In genomic region chr12:61522148-61522828, GRCm38 (mm10) we compare ENCODE assay signal across 9 mouse cellular contexts. TPM values are rescaled to one million over a fixed set of nuclear protein-coding genes. Genes with fewer than 3 reads are reported as not detected.
DNase-seq lines count a peak whose midpoint lies in the region; ATAC-seq and TF ChIP-seq lines count a peak whose summit lies in the region.
"Had no signal": no experiment of that assay in that cellular context is flagged by ENCODE, and none has a peak within 500 bp of the region (broad histone marks: within the 10 kb centered on the region; RNA-seq: fewer than 3 reads in every experiment).

No protein-coding gene starts in this region.

- WGBS in kidney, embryonic 14.5 days, result 3% methylated on average over 6 of the region's 6 CpGs
- WGBS in embryonic facial prominence, embryonic 11.5 days, result 4% methylated on average over 6 of the region's 6 CpGs
- WGBS in neural tube, embryonic 13.5 days, result 2% methylated on average over 6 of the region's 6 CpGs

- TF ChIP-seq CTCF in left cerebral cortex, adult 2 months (IDR thresholded peaks at IDR 0.05), result no peak

- no peak for DNase-seq in kidney, postnatal 25 days
- peak; percentile 42 for DNase-seq in embryonic facial prominence, embryonic 11.5 days (ENCODE audit: low spot score)
- DNase-seq in left cerebral cortex, adult 2 months (ENCODE audit: extremely low spot score in 1 of 2, low spot score in 2 of 2), result peak; percentile 13 to 24
- no peak for DNase-seq in urinary bladder, adult 2 months (ENCODE audit: low spot score)
- DNase-seq in adrenal gland, adult (ENCODE audit: inconsistent age in 2 of 2, low spot score in 1 of 2), result no peak
- DNase-seq in lung, adult 18-20 months, result no peak

- ATAC-seq in kidney, embryonic 14.5 days (ENCODE audit: low FRiP score, low TSS enrichment), result peak; percentile 10; the same call in 1 of the 2 replicates
- peak; percentile 60 for ATAC-seq in embryonic facial prominence, embryonic 11.5 days (replicated peaks; ENCODE audit: insufficient number of reproducible peaks, low FRiP score, low TSS enrichment, low read depth)
- peak; percentile 56 for ATAC-seq in neural tube, embryonic 13.5 days (ENCODE audit: low read depth)

- H3K9me3 ChIP-seq in kidney, embryonic 14.5 days (ENCODE audit: control insufficient read depth, low read length), result no peaks in the 10 kb centered on the region
- H3K9me3 ChIP-seq in embryonic facial prominence, embryonic 11.5 days (replicated peaks; ENCODE audit: control insufficient read depth, low read length), result no peaks in the 10 kb centered on the region
- H3K9me3 ChIP-seq in neural tube, embryonic 13.5 days, result no peaks in the 10 kb centered on the region

- no peak overlapping the region for H3K27ac ChIP-seq in kidney, embryonic 14.5 days (ENCODE audit: low read depth, low read length)
- H3K27ac ChIP-seq in embryonic facial prominence, embryonic 11.5 days (replicated peaks; ENCODE audit: low read depth, low read length), result no peak overlapping the region
- H3K27ac ChIP-seq in left cerebral cortex, adult 2 months, result peak overlapping the region; percentile 92
- H3K27ac ChIP-seq in neural tube, embryonic 13.5 days (replicated peaks), result peak overlapping the region; percentile 92

- H3K4me2 ChIP-seq in kidney, embryonic 14.5 days (replicated peaks; ENCODE audit: low read depth, low read length), result peak overlapping the region; percentile 77
- peak overlapping the region; percentile 78 for H3K4me2 ChIP-seq in embryonic facial prominence, embryonic 11.5 days (ENCODE audit: low read depth, low read length)
- peak overlapping the region; percentile 76 for H3K4me2 ChIP-seq in neural tube, embryonic 13.5 days

- H3K9ac ChIP-seq in kidney, embryonic 14.5 days (ENCODE audit: low read depth, low read length), result 0 out of 2 replicates have a peak overlapping the region, but pooled peaks have one; percentile 59
- H3K9ac ChIP-seq in embryonic facial prominence, embryonic 11.5 days (replicated peaks; ENCODE audit: low read length), result no peak overlapping the region
- peak overlapping the region; percentile 84 for H3K9ac ChIP-seq in neural tube, embryonic 13.5 days

- intact Hi-C loops in left cerebral cortex, adult 2 months (cut with DNase I), result loop anchor here (5.0 to 10.0 kb wide), 6 partner anchors 203 to 1997 kb away; no protein-coding TSS in a partner anchor

- H3K4me3 ChIP-seq in kidney, embryonic 14.5 days (ENCODE audit: low read length), result peak overlapping the region; percentile 55
- peak overlapping the region; percentile 53 for H3K4me3 ChIP-seq in embryonic facial prominence, embryonic 11.5 days (ENCODE audit: low read depth, low read length)
- peak overlapping the region; percentile 70 for H3K4me3 ChIP-seq in left cerebral cortex, adult 2 months
- H3K4me3 ChIP-seq in neural tube, embryonic 13.5 days, result peak overlapping the region; percentile 68

- H3K27me3 ChIP-seq in kidney, embryonic 14.5 days (ENCODE audit: control insufficient read depth, insufficient read depth, low read length), result peaks cover 39% of the 10 kb centered on the region
- H3K27me3 ChIP-seq in embryonic facial prominence, embryonic 11.5 days (ENCODE audit: control insufficient read depth, insufficient read depth, low read length), result peaks cover 25% of the 10 kb centered on the region
- peaks cover 36% of the 10 kb centered on the region for H3K27me3 ChIP-seq in neural tube, embryonic 13.5 days

- peaks cover 4% of the 10 kb centered on the region; the same call in 1 of the 2 replicates for H3K4me1 ChIP-seq in kidney, embryonic 14.5 days (ENCODE audit: control insufficient read depth, insufficient read depth, low read length)
- H3K4me1 ChIP-seq in embryonic facial prominence, embryonic 11.5 days (ENCODE audit: control insufficient read depth, insufficient read depth, low read length), result peaks cover 5% of the 10 kb centered on the region
- peaks cover 31% of the 10 kb centered on the region for H3K4me1 ChIP-seq in neural tube, embryonic 13.5 days (replicated peaks)

- H3K36me3 ChIP-seq in kidney, embryonic 14.5 days (ENCODE audit: control insufficient read depth, insufficient read depth, low read length), result no peaks in the 10 kb centered on the region
- no peaks in the 10 kb centered on the region for H3K36me3 ChIP-seq in embryonic facial prominence, embryonic 11.5 days (replicated peaks; ENCODE audit: control insufficient read depth, insufficient read depth, low read depth, low read length)
- no peaks in the 10 kb centered on the region for H3K36me3 ChIP-seq in neural tube, embryonic 13.5 days

RNA-seq across cellular contexts. Expression of gene Lrfn5, which starts 0.7 kb away (rescaled TPM):
- polyA plus RNA-seq in kidney, embryonic 14.5 days (2014; fragmentation: Nextera tagmentation; extraction: Ambion mirVana), result 2.1 and 3.3 TPM in 2 replicates
- polyA plus RNA-seq in embryonic facial prominence, embryonic 11.5 days (2014; fragmentation: Nextera tagmentation; extraction: Ambion mirVana), result 1.9 and 2.5 TPM in 2 replicates
- total RNA-seq in left cerebral cortex, adult 2 months (2021), result 100 to 1,000 TPM; 118 to 123 TPM
- 43.3 and 43.9 TPM in 2 replicates for polyA plus RNA-seq in neural tube, embryonic 13.5 days (2015; fragmentation: Nextera tagmentation; extraction: Ambion mirVana)
- 0.21 and 0.25 TPM in 2 replicates for polyA plus RNA-seq in urinary bladder, adult 2 months (2012; rRNA removed)
- polyA plus RNA-seq: Patski had no signal

Comparison
In these comparisons a context has a peak if more than half of its experiments do, and no peak if none do; other contexts are left out.
1. ATAC-seq: peak in every context shown above with its lines; median percentile 60 in embryonic facial prominence, embryonic 11.5 days; 56 in neural tube, embryonic 13.5 days; 10 in kidney, embryonic 14.5 days.
2. H3K27ac ChIP-seq: peak in left cerebral cortex, adult 2 months (single experiment) and neural tube, embryonic 13.5 days (single experiment); none in kidney, embryonic 14.5 days (single experiment) and embryonic facial prominence, embryonic 11.5 days (single experiment).
3. DNase-seq: peak in embryonic facial prominence, embryonic 11.5 days (single experiment) and left cerebral cortex, adult 2 months (2 of 2); none in kidney, postnatal 25 days (0 of 2), urinary bladder, adult 2 months (single experiment), adrenal gland, adult (0 of 2) and lung, adult 18-20 months (0 of 2).
4. RNA of gene Lrfn5, which starts 0.7 kb away (polyA plus RNA-seq): 43.3 to 43.9 TPM in neural tube, embryonic 13.5 days; 2.1 to 3.3 TPM in kidney, embryonic 14.5 days, 1.9 to 2.5 TPM in embryonic facial prominence, embryonic 11.5 days and 0.21 to 0.25 TPM in urinary bladder, adult 2 months; every median in the first group is over 10 times any median in the second.
5. Peak in every context shown above with its lines, with median percentiles within 50 percentile points of each other: H3K4me2 ChIP-seq and H3K4me3 ChIP-seq.